Mouse (Mus musculus) cerebellum, postnatal 25 days (tissue): ENCODE measurements at regions not wholly inside any gene's neighbourhood (a gene's known extent, or its start where the extent isn't known, plus 50 kb on each side); places are given as distances from the start of the nearest gene placed in this dataset.

Experiments
- DNase-seq, 2 experiments: peaks; one replicate each; pipeline ENCODE4 v3.0.0; 2021; ENCODE audit warnings: mixed read lengths in 2 of 2

GRCm38 (mm10) chr1:137378072-137378985 lies 418.1 kb upstream of the Nr5a2 start:
- no peak for DNase-seq

DNA sequence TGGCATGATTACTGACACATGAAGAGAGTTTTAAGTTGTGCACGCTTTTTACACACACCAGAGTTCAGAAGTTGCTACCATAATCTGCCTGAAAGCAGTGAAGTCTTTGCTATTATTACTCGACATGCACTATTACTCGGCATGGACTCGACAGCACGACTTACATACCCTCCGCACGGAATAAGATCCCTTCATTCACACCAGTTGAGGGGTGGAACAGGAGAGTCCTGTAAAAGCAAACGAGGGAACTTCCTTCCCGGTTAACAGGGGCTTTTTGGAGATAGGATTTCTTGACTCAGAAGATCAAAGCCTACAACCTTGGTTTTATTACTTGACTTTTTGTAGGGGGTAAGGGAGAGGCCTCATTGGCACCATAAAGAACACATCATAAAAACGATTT lies 416.4 kb upstream of the Nr5a2 start:
- DNase-seq, result no peak

DNA sequence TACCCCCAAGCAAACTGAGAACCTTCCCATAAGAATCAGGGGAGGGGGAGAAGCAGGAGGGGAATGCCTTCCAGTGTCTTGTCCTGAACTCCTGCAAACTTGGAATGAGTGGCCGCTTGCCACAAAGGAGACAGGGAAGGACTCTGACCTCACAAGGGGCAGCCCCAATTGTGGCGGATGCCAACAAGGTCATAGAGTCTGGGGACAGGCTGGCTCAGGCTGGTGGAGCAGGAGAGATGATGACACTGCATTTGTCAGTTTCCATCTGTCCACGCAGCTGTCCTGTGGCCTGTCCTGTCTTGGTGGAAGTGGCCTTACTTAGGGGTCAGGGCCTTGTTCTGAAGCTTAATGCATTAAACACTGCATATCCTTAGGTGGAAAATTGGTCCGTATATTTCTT lies 414.4 kb upstream of the Nr5a2 start:
- no peak for DNase-seq

DNA sequence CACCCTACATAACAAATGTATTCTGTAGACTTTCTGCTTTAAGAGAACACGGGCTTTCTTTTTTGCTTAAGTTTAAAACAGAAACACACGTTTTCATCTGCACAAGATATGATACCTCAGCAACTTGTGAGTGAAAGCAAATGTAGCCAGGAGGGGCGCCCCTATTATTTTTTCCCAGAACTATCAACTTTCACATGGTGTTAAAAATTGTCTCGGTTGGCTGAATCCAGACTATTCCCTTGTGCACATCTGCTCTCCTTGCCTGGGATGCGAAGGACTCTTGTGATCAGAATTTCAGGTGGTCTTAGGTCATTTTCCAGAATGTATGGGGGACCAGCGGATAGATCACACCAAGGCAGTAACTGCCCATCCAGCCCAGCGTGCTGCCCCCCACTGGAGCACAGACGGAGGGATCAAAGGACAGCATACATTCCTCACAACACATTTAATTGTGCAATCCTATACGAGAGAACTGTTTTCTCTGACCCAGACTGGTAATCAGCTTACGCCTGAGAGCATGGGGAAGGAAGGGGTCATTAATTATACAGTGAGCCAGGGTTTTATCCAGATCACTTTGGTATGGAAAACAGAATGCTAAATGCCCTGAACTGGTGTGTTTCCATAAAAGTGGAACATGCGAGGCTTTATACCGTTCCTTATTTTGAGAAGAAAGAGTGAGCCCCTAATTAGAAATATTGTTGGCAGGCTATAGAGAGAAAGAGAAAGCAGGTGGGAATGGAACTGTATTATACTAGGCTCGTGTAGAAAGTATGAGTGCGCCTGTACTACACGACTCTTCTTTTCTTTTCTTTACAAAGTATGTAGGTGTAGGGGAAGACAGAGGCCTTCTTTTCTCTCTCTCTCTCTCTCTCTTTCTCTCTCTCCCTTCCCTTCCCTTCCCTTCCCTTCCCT lies 413.5 kb upstream of the Nr5a2 start:
- DNase-seq, result no peak

GRCm38 (mm10) chr1:137372236-137372635 lies 412.0 kb upstream of the Nr5a2 start:
- no peak for DNase-seq

GRCm38 (mm10) chr1:137364396-137364795 lies 404.1 kb upstream of the Nr5a2 start:
- no peak for DNase-seq

DNA sequence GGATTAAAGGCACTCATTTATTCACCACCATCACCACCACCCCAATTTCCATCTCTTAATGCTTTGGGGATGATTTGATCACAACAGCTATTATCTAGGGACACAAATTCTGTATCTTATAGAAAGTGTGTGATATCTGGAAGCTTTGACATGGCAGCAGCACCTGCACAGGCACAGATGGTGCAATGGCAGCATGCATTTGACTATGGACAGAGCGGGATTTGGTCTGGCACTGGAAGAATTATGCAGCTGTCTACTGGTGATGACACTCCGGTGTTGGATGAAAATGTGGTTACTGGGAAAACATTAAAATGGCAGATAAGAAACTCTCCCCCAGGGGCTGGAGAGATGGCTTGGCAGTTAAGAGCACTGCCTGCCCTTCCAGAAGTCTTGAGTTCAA lies 403.7 kb upstream of the Nr5a2 start:
- no peak for DNase-seq

- no peak for DNase-seq
These were observed 403.3 kb upstream of the Nr5a2 start for GRCm38 (mm10) chr1:137363561-137363960.

GRCm38 (mm10) chr1:137360688-137361570 lies 400.7 kb upstream of the Nr5a2 start:
- no peak for DNase-seq

DNA sequence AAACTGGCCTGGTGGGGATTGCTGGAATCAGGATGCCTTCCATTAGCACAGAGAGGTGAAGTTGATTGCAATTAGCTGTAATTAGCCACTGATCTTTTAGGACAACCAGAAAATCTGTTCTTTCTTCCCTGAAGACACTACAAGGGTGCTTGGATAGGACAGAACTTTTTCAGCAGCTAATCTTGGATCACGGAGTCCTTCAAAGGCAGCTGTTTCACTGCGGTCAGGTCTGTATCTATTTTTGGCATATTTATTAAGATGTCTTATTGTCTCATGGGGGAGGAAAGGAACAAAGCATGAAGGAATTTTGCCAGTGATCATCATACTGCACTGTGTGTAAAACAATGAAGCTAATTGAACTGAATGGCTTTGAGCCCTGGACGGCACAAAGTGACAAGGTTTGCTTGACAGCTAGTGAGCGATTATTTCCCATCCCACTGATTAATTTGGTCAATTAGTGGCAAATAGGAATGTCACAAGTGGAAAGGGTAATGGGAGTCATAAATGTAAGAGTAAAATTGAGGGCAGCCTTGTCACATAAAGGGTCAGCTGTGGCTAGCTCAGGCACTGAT lies 395.8 kb upstream of the Nr5a2 start:
- DNase-seq, result no peak

DNA sequence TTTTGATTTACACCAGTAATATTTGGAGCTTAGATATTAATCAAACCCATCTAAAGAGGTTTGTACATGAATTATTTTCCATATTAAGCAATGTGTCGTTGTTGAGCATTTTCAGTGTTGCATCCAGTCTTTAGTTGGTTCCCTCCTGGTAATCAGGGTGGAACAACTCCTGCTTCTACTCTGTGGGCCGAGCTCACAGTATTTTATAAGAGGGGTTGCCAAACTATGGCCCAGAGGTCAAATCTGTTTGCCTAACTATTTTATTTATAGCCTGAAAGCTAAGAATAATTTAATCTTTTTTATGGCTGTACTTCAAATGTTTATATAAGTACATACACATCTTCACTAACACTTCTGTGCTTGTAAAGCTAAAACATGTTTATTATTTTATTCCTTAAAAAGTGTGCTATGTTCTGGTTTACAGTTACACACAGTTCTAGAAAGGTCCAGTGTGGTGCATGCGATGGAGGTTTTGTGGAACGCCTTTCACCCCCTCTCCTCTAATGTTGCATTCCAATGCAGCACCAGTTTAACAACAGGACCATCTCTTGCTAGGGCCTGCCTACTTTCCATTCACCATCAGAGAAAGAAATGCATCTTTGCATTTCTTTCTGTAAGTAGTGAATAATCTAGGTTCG lies 392.3 kb upstream of the Nr5a2 start:
- no peak for DNase-seq

DNA sequence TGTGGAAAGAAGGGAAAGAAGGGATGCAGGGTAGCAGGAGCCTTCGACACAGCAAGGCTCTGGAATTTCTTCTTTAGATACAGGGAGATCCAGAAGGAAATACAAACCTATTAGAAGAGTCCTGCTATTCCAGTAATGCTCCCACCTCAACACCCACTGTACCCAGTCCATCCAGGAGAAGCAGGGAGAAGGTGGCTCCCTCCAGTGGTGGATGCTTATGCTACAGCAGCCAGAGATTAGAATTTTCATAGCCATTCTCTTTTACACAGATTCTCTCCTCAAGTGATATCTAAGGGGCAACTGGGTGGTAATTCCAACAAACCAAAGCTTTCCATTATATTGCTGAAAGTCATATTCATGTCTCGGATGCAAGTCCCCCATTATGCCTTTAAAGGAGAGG lies 373.9 kb upstream of the Nr5a2 start:
- DNase-seq, result peak in 1 of 2 experiments; percentile 12

DNA sequence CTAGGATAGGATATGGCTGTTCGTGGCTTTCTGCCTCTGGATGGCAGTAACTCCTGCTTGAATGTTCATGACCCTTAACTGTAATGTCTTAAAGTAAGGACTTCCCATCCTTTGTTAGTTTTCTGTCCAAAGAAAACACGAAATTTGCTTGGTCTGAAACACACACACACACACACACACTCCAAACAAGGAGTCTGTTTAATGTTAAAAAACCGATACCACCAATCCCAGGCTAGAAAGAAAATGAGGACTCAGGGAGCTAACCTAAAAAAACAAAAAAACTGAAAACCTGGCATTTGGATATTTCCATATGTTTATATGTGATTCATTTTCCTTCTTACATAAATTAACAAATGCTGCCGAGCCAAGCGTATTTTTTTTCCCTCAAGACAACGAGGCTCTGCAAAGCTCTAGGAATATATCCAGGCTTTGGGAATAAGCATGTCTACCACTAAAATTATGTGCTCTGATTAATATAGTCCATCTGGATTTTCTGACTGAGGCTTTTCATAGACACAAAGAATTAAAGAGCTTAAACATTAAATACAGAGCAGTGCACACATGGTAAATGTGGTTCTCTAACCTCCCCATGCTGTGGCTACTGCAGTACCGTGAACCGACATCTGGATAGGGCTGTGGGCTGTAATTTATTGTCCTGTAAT lies 372.0 kb upstream of the Nr5a2 start:
- DNase-seq, result peak in 1 of 2 experiments; percentile 50

DNA sequence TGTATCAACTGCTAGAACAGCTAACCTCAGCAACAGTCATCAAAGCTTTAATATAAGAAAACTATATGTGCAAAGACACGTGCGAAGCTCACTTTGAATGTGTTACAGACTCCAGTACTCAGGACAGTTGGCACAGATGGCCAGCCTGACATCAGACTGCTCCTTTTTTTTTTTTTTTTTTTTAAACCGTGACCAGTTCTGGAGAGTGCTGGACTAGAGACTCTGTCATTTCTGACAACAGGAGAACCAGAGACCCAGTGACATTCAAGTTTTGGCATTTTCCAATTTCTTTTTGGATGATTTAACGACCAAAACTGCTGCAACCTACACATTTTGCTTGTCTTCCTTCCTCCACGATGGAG lies 371.5 kb upstream of the Nr5a2 start:
- DNase-seq, result peak; percentile 51 to 61

DNA sequence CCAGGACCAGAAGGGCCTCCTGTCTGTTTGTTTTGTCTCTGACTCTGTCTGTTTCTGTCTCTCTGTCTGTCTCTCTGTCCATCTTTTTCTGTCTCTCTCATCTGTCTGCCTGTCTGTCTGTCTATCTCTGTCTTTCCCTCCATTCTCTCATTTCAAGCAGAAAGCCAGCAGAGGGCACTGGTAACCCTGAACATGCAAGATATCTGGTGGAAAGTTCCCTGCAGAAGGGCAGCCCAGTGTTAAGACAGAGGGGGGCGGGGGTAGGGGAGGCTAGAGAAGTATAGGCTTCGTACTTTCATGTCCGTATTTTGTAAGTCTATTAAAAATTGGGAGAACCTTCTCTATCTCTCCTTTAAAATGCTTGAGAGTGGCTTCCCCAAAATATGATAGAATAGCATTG lies 370.4 kb upstream of the Nr5a2 start:
- peak; percentile 43 to 71 for DNase-seq

- peak; percentile 17 to 51 for DNase-seq
These were observed 363.8 kb upstream of the Nr5a2 start for GRCm38 (mm10) chr1:137323884-137324594.

DNA sequence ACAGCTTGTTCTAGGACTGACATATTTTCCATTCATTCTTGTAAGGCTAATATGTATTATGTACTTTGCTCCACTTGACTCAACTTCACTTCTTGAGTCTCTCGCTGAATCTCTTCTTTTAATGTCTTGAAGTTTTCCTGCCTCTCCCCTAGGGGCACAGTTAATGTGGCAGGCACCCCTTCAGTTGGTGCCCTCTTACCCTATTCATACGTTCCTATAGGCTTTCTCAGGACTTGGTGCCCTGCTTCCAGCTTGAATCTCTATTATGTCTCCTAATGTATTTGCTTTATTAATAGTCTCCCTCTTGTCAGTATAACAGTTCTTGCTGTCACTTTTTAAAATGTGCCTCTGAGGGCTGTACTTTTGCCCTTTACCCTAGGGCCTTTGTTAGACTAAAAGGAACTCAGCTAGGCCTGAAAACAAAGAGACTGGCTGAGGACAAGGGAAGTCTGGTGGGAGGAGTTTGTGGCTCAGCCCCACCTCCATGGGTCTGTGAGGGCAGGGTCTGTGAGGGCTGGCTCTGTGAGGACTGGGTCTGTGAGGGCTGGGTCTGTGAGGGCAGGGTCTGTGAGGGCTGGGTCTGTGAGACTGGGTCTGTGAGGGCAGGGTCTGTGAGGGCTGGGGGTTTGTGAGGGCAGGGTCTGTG lies 362.9 kb upstream of the Nr5a2 start:
- DNase-seq, result no peak

GRCm38 (mm10) chr1:137302757-137303422 lies 342.6 kb upstream of the Nr5a2 start:
- DNase-seq, result no peak

- no peak for DNase-seq
These were observed 337.7 kb upstream of the Nr5a2 start for GRCm38 (mm10) chr1:137297780-137298569.
